Mouse (Mus musculus) mouse trophoblast stem cell (cell line): ENCODE data around the gene A930004D18Rik.

Experiments
- in situ Hi-C, 2 experiments: fragments of 300-500 bp; cut with MseI, MboI; formaldehyde crosslinking; loops; 2 replicates in 1 of 2; 3 replicates in 1 of 2; pipeline ENCODE4 v1.15.1; 2025

The A930004D18Rik gene

GRCm38 (mm10) chr2:18037491-18037890 is at the start of gene A930004D18Rik:
Gene A930004D18Rik, minus strand, starts transcription at chr2:18037737.
- in situ Hi-C loops, result no loop called here

GRCm38 (mm10) chr2:18080182-18080860 is 42.8 kb upstream of the A930004D18Rik start:
- in situ Hi-C loops, result no loop called here

GRCm38 (mm10) chr2:18071947-18072346 is 34.4 kb upstream of the A930004D18Rik start:
- in situ Hi-C loops, result no loop called here

GRCm38 (mm10) chr2:18068071-18068796 is 30.7 kb upstream of the A930004D18Rik start:
- in situ Hi-C loops, result no loop called here

GRCm38 (mm10) chr2:18066436-18066835 is 28.9 kb upstream of the A930004D18Rik start:
- in situ Hi-C loops, result no loop called here

- in situ Hi-C loops, result no loop called here
Observed at GRCm38 (mm10) chr2:18065708-18066030, 28.1 kb upstream of the A930004D18Rik start.

- in situ Hi-C loops, result no loop called here
Observed at GRCm38 (mm10) chr2:18064941-18065707, 27.6 kb upstream of the A930004D18Rik start.

GRCm38 (mm10) chr2:18064356-18064858 is 26.9 kb upstream of the A930004D18Rik start:
- in situ Hi-C loops, result no loop called here

GRCm38 (mm10) chr2:18063763-18064251 is 26.3 kb upstream of the A930004D18Rik start:
- in situ Hi-C loops, result no loop called here

GRCm38 (mm10) chr2:18060396-18060795 is 22.9 kb upstream of the A930004D18Rik start:
- in situ Hi-C loops, result no loop called here

- in situ Hi-C loops, result no loop called here
Observed at GRCm38 (mm10) chr2:18059891-18060290, 22.4 kb upstream of the A930004D18Rik start.

GRCm38 (mm10) chr2:18059063-18059462 is 21.5 kb upstream of the A930004D18Rik start:
- in situ Hi-C loops, result no loop called here

GRCm38 (mm10) chr2:18058146-18058708 is 20.7 kb upstream of the A930004D18Rik start:
- in situ Hi-C loops, result no loop called here

GRCm38 (mm10) chr2:18057336-18058145 is 20.0 kb upstream of the A930004D18Rik start:
- in situ Hi-C loops, result no loop called here

- in situ Hi-C loops, result no loop called here
Observed at GRCm38 (mm10) chr2:18056786-18057255, 19.3 kb upstream of the A930004D18Rik start.

GRCm38 (mm10) chr2:18055929-18056785 is 18.6 kb upstream of the A930004D18Rik start:
- in situ Hi-C loops, result no loop called here

GRCm38 (mm10) chr2:18055016-18055928 is 17.7 kb upstream of the A930004D18Rik start, which contains the start of gene Mllt10:
Gene Mllt10, plus strand, starts transcription at chr2:18055237.
- in situ Hi-C loops, result no loop called here

- in situ Hi-C loops, result no loop called here
Observed at GRCm38 (mm10) chr2:18053951-18054530, 16.5 kb upstream of the A930004D18Rik start.
